Mouse (Mus musculus): ENCODE measurements around the gene Slc28a1. TPM values are rescaled to one million over a fixed set of nuclear protein-coding genes. Genes with fewer than 3 reads are reported as not detected.
A peak's percentile ranks its signal among the peaks of the same experiment; 100 is the strongest.
"Not testable (repeated sequence)": the region's sequence is repeated elsewhere in the genome, so short reads cannot be mapped to it uniquely, and the experiment has no call there.

The Slc28a1 gene
- polyA plus RNA-seq, 1 experiment from 2014 or later = 0.06 TPM

DNA sequence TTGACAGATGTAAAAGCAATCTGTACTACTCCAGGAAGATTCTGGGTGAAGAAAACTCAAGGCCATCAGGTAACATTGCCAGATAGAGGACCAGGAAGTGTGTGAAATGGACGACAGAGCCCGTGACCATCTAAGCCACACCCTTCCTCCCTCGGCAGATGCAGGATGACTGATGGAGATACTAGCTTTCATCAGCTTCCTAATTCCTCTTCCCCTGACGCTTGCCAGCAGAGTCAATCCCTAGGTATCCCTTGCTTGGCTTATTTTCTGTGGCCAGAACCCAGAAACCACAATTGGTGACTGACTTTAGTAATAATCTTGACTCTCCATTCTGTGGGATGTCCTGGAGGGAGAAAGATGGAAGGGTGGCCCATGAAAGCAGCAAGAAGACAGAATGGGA lies 80.9 kb downstream of the Slc28a1 start:
- H3K4me2 ChIP-seq (replicated peaks; ENCODE audit: low read depth, low read length) = no peak overlapping the region

DNA sequence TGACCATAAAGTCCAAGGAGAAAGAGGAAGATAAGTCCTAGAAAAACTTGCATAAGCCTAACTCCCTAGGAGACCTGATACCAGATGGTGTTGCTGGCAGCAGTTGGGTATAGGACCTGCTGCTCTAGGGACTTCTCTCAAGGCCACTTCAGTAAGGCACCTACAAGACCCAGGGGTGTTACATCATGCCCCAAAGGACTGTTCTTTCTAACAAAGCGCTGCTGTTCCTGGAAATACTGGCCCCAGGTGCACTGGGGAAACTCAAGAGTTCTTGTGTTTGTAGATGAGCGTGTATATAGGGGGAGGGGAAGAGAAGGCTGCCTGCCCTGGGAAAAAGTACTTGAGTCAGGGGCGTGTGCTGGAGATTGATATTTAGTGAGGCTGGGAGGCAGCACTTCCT lies 82.2 kb downstream of the Slc28a1 start:
- DNase-seq (ENCODE audit: low spot score) = peak; percentile 58
- Histone ChIP-seq H3K4me2 (replicated peaks; ENCODE audit: low read depth, low read length) (no peak overlapping the region), H3K27ac (ENCODE audit: low read length) (no peak overlapping the region), H3K9me3 (ENCODE audit: low read length) (no peaks in the 10 kb centered on the region), H3K4me3 (ENCODE audit: low read depth, low read length) (no peak overlapping the region), H3K9ac (replicated peaks; ENCODE audit: low read depth) (no peak overlapping the region), H3K4me1 (ENCODE audit: insufficient read depth, low read depth, low read length) (peaks cover 10% of the 10 kb centered on the region; the same call in 1 of the 2 replicates), H3K27me3 (replicated peaks; ENCODE audit: insufficient read depth, low read length) (no peaks in the 10 kb centered on the region), H3K36me3 (ENCODE audit: insufficient read depth, low read length) (no peaks in the 10 kb centered on the region)
- ATAC-seq = peak; percentile 68
- TF ChIP-seq CTCF (IDR thresholded peaks at IDR 0.05) (no peak), EP300 (IDR thresholded peaks at IDR 0.05) (no peak)
- WGBS = 45% methylated on average over 3 of the region's 3 CpGs

More for the DNA sequence above, 80.9 kb downstream of the Slc28a1 start:
- Histone ChIP-seq H3K9me3 (ENCODE audit: low read length) (no peaks in the 10 kb centered on the region), H3K4me1 (ENCODE audit: insufficient read depth, low read depth, low read length) (peaks cover 10% of the 10 kb centered on the region; the same call in 1 of the 2 replicates), H3K9ac (replicated peaks; ENCODE audit: low read depth) (no peak overlapping the region), H3K27ac (ENCODE audit: low read length) (no peak overlapping the region), H3K4me3 (ENCODE audit: low read depth, low read length) (no peak overlapping the region), H3K36me3 (ENCODE audit: insufficient read depth, low read length) (no peaks in the 10 kb centered on the region), H3K27me3 (replicated peaks; ENCODE audit: insufficient read depth, low read length) (no peaks in the 10 kb centered on the region)
- ATAC-seq (no peak), DNase-seq (ENCODE audit: low spot score) (no peak)
- no peak for TF ChIP-seq EP300 (IDR thresholded peaks at IDR 0.05)
- no peak for TF ChIP-seq CTCF (IDR thresholded peaks at IDR 0.05)
- 49% methylated on average over 4 of the region's 4 CpGs for WGBS

- 29% methylated on average over 4 of the region's 4 CpGs for WGBS
- peaks cover 10% of the 10 kb centered on the region; the same call in 1 of the 2 replicates for H3K4me1 ChIP-seq (ENCODE audit: insufficient read depth, low read depth, low read length)
- H3K27ac ChIP-seq (ENCODE audit: low read length) = peak overlapping the region; percentile 4; the same call in 1 of the 2 replicates
- H3K9ac ChIP-seq (replicated peaks; ENCODE audit: low read depth) = 0 out of 2 replicates have a peak overlapping the region, but pooled peaks have one; percentile 1
- no peaks in the 10 kb centered on the region for H3K27me3 ChIP-seq (replicated peaks; ENCODE audit: insufficient read depth, low read length)
- no peaks in the 10 kb centered on the region for H3K9me3 ChIP-seq (ENCODE audit: low read length)
- no peak overlapping the region for H3K4me2 ChIP-seq (replicated peaks; ENCODE audit: low read depth, low read length)
- no peaks in the 10 kb centered on the region for H3K36me3 ChIP-seq (ENCODE audit: insufficient read depth, low read length)
- H3K4me3 ChIP-seq (ENCODE audit: low read depth, low read length) = no peak overlapping the region
- no peak for TF ChIP-seq CTCF (IDR thresholded peaks at IDR 0.05)
- TF ChIP-seq EP300 (IDR thresholded peaks at IDR 0.05) = no peak
- ATAC-seq (peak; percentile 73), DNase-seq (ENCODE audit: low spot score) (peak; percentile 57)
These were observed 83.9 kb downstream of the Slc28a1 start for GRCm38 (mm10) chr7:81198538-81198937.

DNA sequence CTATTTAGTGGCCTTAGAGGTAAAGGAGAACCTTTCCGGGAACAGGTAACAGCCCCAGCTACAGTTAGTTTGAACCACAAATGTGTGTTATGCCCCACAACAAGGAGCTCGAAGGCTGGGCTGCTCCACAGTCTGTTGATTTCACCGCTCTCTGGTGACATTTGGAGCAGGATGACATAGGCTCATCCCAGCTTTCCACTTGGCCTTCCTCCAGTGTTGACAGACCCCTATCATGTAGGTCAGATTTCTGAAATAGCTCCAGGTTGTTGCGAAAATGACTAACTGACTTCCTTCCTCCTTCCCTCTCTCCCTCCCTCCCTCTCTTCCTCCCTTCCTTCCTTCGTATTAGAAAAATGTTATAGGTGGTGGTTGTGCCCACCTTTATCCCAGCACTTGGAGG lies 84.5 kb downstream of the Slc28a1 start:
- no peak overlapping the region for H3K4me3 ChIP-seq (ENCODE audit: low read depth, low read length)
- peak; percentile 71 for ATAC-seq
- 33% methylated on average over 5 of the region's 5 CpGs for WGBS
- 0 out of 2 replicates have a peak overlapping the region, but pooled peaks have one; percentile 1 for H3K9ac ChIP-seq (replicated peaks; ENCODE audit: low read depth)
- H3K4me1 ChIP-seq (ENCODE audit: insufficient read depth, low read depth, low read length) = peaks cover 10% of the 10 kb centered on the region; the same call in 1 of the 2 replicates
- no peaks in the 10 kb centered on the region for H3K36me3 ChIP-seq (ENCODE audit: insufficient read depth, low read length)
- H3K27ac ChIP-seq (ENCODE audit: low read length) = peak overlapping the region; percentile 4; the same call in 1 of the 2 replicates
- peak; percentile 67 for DNase-seq (ENCODE audit: low spot score)
- no peaks in the 10 kb centered on the region for H3K9me3 ChIP-seq (ENCODE audit: low read length)
- H3K4me2 ChIP-seq (replicated peaks; ENCODE audit: low read depth, low read length) = no peak overlapping the region
- TF ChIP-seq CTCF (IDR thresholded peaks at IDR 0.05) (no peak), EP300 (IDR thresholded peaks at IDR 0.05) (no peak)
- H3K27me3 ChIP-seq (replicated peaks; ENCODE audit: insufficient read depth, low read length) = no peaks in the 10 kb centered on the region

DNA sequence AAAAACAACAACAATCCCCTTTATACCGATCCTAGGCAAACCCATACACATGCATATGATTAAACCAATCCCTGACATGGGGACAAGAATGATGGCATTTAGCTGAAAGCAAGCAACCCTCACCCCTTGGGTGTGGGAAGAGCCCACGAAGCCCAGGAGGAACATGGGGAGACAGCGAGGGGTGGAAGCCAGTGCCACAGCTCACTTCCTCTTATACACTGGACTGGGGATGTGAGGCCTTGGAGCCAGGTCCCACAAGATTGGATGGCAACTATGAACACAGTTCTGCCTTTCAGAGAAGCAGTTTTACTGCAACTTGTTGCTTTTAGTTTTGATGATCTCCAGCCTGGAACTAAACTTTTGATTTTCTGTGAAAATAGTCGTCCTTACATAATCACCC lies 85.2 kb downstream of the Slc28a1 start:
- peaks cover 10% of the 10 kb centered on the region; the same call in 1 of the 2 replicates for H3K4me1 ChIP-seq (ENCODE audit: insufficient read depth, low read depth, low read length)
- no peak for DNase-seq (ENCODE audit: low spot score)
- H3K27me3 ChIP-seq (replicated peaks; ENCODE audit: insufficient read depth, low read length) = no peaks in the 10 kb centered on the region
- TF ChIP-seq CTCF (IDR thresholded peaks at IDR 0.05) (no peak), EP300 (IDR thresholded peaks at IDR 0.05) (no peak)
- no peak for ATAC-seq
- no peaks in the 10 kb centered on the region for H3K9me3 ChIP-seq (ENCODE audit: low read length)
- no peak overlapping the region for H3K9ac ChIP-seq (replicated peaks; ENCODE audit: low read depth)
- H3K4me3 ChIP-seq (ENCODE audit: low read depth, low read length) = no peak overlapping the region
- no peak overlapping the region for H3K4me2 ChIP-seq (replicated peaks; ENCODE audit: low read depth, low read length)
- H3K27ac ChIP-seq (ENCODE audit: low read length) = no peak overlapping the region
- no peaks in the 10 kb centered on the region for H3K36me3 ChIP-seq (ENCODE audit: insufficient read depth, low read length)
- 42% methylated on average over 4 of the region's 4 CpGs for WGBS

- H3K27ac ChIP-seq (ENCODE audit: low read length) = no peak overlapping the region
- TF ChIP-seq CTCF (IDR thresholded peaks at IDR 0.05) (no peak), EP300 (IDR thresholded peaks at IDR 0.05) (no peak)
- H3K4me3 ChIP-seq (ENCODE audit: low read depth, low read length) = no peak overlapping the region
- no peak overlapping the region for H3K9ac ChIP-seq (replicated peaks; ENCODE audit: low read depth)
- no peaks in the 10 kb centered on the region for H3K36me3 ChIP-seq (ENCODE audit: insufficient read depth, low read length)
- H3K9me3 ChIP-seq (ENCODE audit: low read length) = no peaks in the 10 kb centered on the region
- 59% methylated on average over 5 of the region's 5 CpGs for WGBS
- H3K4me1 ChIP-seq (ENCODE audit: insufficient read depth, low read depth, low read length) = peaks cover 10% of the 10 kb centered on the region; the same call in 1 of the 2 replicates
- DNase-seq (ENCODE audit: low spot score) (no peak), ATAC-seq (no peak)
- H3K4me2 ChIP-seq (replicated peaks; ENCODE audit: low read depth, low read length) = no peak overlapping the region
- no peaks in the 10 kb centered on the region for H3K27me3 ChIP-seq (replicated peaks; ENCODE audit: insufficient read depth, low read length)
These were observed 87.8 kb downstream of the Slc28a1 start for GRCm38 (mm10) chr7:81202389-81202788.

DNA sequence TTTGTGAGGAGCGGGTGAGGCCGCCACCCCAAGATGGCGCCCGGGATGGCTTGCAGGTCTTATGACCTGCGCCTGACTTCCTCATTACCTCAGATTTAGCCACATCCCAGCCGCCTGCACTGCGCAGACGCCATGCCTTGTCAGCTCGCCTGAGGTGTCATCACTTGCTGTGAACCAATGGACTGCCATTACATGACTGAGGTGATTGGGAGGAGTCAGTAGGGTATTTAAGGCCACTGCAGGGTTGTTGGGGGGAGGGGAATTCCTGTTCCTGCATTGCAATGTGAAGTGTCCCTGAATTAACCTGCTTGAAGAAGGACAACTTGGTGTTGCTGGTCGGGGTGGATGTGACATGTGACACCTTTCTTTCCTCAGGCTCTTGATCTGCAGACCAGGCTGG lies 89.0 kb downstream of the Slc28a1 start:
- H3K27me3 ChIP-seq (replicated peaks; ENCODE audit: insufficient read depth, low read length); DNase-seq (ENCODE audit: low spot score); H3K4me2 ChIP-seq (replicated peaks; ENCODE audit: low read depth, low read length); H3K27ac ChIP-seq (ENCODE audit: low read length); H3K4me3 ChIP-seq (ENCODE audit: low read depth, low read length); H3K9ac ChIP-seq (replicated peaks; ENCODE audit: low read depth); H3K4me1 ChIP-seq (ENCODE audit: insufficient read depth, low read depth, low read length); H3K36me3 ChIP-seq (ENCODE audit: insufficient read depth, low read length); H3K9me3 ChIP-seq (ENCODE audit: low read length); ATAC-seq: not testable (repeated sequence)
- 85% methylated on average over 10 of the region's 10 CpGs for WGBS
